Mouse (Mus musculus) hindbrain, embryonic 16.5 days (tissue): ENCODE data around the gene Zfp710. TPM values are rescaled to one million over a fixed set of nuclear protein-coding genes. Genes with fewer than 3 reads are reported as not detected.

Experiments
- ATAC-seq: fragments of 200-750 bp; cut with Nextera tagmentation; 2 replicates; pipeline ENCODE4 v1.8.0; 2017; ENCODE audit warnings: moderate TSS enrichment, moderate library complexity
- H3K27ac ChIP-seq: fragments of 300-500 bp; sonication (generic); 2 replicates; pipeline ENCODE4 v1.5.1; 2014; ENCODE audit warnings: low read depth, mild to moderate bottlenecking, control low read depth, low read length, moderate library complexity
- H3K27me3 ChIP-seq: fragments of 300-500 bp; sonication (generic); replicated peaks from 2 replicates; pipeline ENCODE4 v1.6.1; 2014; ENCODE audit warnings: low read length; ENCODE audit not compliant: control insufficient read depth, insufficient read depth
- H3K36me3 ChIP-seq: fragments of 300-500 bp; sonication (generic); 2 replicates; pipeline ENCODE4 v1.6.1; 2014; ENCODE audit warnings: mild to moderate bottlenecking, low read length, moderate library complexity, mixed read lengths; ENCODE audit not compliant: control insufficient read depth, insufficient read depth
- H3K4me1 ChIP-seq: fragments of 300-500 bp; sonication (generic); 2 replicates; pipeline ENCODE4 v1.6.1; 2014; ENCODE audit warnings: low read depth, low read length; ENCODE audit not compliant: control insufficient read depth, insufficient read depth
- H3K4me2 ChIP-seq: fragments of 300-500 bp; sonication (generic); 2 replicates; pipeline ENCODE4 v1.6.1; 2014; ENCODE audit warnings: mild to moderate bottlenecking, low read length, control low read depth, moderate library complexity
- H3K4me3 ChIP-seq: fragments of 300-500 bp; sonication (generic); 2 replicates; pipeline ENCODE4 v1.5.1; 2014; ENCODE audit warnings: mild to moderate bottlenecking, low read length, control low read depth, moderate library complexity
- H3K9ac ChIP-seq: fragments of 300-500 bp; sonication (generic); 2 replicates; pipeline ENCODE4 v1.6.1; 2014; ENCODE audit warnings: low read depth, mild to moderate bottlenecking, control low read depth, low read length, moderate library complexity
- H3K9me3 ChIP-seq: fragments of 300-500 bp; sonication (generic); 2 replicates; pipeline ENCODE4 v1.6.1; 2014; ENCODE audit warnings: mild to moderate bottlenecking, low read length, moderate library complexity; ENCODE audit not compliant: control insufficient read depth
- WGBS: fragments of 180-500 bp; shearing (Covaris S2); extraction: QIAGEN DNeasy Blood & Tissue Kit; methylation state at CpG from one replicate; pipeline ENCODE4 v1.1.7; 2014; 5-methylcytosine and 5-hydroxymethylcytosine counted together
- polyA plus RNA-seq: library from polyadenylated mRNA; unstranded; fragments of >200 nt; fragmentation: Nextera tagmentation; extraction: Ambion mirVana; gene quantifications from 2 replicates; pipeline ENCODE4 v1.2.1, GENCODE M21; 2015

Gene Zfp710
- polyA plus RNA-seq, 1 experiment from 2014 or later = 13.6 TPM

DNA sequence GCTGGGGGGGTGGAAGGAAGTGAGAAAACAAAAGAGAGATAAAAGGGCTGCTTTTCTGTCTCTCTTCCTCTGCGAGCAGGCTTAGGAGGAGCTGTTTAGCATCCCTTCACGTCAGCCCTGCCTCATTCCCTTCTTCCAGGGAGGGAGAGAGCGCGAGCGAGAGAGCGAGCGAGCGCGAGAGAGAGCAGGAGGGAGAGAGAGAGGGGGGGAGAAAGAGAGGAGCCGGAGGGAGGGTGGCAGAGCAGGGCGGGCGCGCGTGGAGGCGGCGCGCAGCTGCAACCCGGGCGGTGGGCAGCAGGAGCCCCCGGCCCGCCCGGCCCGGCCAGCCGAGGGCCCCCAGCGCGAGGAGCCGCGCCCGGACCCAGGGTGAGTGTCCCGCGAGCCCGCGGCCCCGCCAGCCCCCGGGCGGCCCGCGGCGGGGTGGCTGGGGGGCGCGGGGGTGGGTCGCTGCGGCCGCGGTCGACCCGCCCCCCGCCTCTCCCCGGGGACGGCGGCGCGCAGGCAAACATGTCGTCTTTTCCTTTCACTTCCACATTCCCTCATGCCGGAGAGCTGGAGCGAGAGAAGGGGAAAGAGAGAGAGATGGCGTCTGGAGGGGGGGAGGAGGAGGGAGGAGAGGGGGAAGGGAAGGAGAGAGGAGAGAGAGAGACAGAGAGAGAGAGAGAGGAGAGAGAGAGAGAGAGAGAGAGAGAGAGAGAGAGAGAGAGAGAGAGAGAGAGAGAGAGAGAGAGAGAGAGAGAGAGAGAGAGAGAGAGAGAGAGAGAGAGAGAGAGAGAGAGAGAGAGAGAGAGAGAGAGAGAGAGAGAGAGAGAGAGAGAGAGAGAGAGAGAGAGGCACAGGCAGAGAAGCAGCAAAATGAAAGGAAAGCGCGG is 1.7 kb downstream of the Zfp710 start:
- Histone ChIP-seq H3K27ac (peak overlapping the region; percentile 96), H3K9me3 (no peaks in the 10 kb centered on the region), H3K36me3 (no peaks in the 10 kb centered on the region), H3K4me3 (peak overlapping the region; percentile 82), H3K27me3 (no peaks in the 10 kb centered on the region), H3K4me2 (peak overlapping the region; percentile 74), H3K4me1 (peaks cover 22% of the 10 kb centered on the region), H3K9ac (peak overlapping the region; percentile 97)
- under 1% methylated on average over 40 of the region's 59 CpGs for WGBS
- ATAC-seq = peak; percentile 65

DNA sequence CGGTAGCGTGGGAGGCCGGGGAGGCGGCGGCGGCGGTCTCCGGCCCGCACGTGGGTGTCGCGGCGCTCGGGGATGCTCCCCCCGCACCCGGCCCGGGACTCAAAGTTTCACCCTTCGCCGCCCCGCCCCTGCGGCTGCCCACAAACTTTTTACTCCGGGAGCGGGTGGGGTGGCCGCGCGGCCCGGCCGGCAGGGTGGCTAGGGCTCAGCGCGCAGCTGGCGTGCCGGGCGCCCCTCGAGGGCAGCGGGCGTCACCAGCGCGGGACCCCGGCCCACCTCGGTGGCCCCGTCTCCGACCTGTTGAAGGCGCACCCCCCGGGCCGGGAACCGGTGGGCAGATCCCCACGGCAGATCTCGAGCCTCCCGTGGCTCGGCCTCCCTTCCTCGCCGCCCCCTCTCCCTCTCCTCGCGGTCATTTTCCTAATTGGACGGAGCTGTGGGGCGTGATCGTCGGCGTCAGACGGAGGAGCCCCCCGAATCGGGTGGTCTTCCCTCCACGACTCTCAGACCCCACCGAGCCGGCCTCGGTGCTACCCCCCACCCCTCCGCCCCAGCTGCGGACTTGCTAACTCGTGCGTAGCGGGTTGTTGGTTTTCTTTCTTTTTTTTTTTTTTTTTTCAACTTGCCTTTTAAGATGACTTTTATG is 2.5 kb downstream of the Zfp710 start:
- WGBS = under 1% methylated on average over 45 of the region's 71 CpGs
- H3K9ac ChIP-seq = peak overlapping the region; percentile 85
- H3K27ac ChIP-seq = peak overlapping the region; percentile 78
- peak overlapping the region; percentile 82 for H3K4me3 ChIP-seq
- peak overlapping the region; percentile 74 for H3K4me2 ChIP-seq
- no peaks in the 10 kb centered on the region for H3K27me3 ChIP-seq
- peak; percentile 14; the same call in 1 of the 2 replicates for ATAC-seq
- no peaks in the 10 kb centered on the region for H3K9me3 ChIP-seq
- no peaks in the 10 kb centered on the region for H3K36me3 ChIP-seq
- H3K4me1 ChIP-seq = peaks cover 22% of the 10 kb centered on the region

DNA sequence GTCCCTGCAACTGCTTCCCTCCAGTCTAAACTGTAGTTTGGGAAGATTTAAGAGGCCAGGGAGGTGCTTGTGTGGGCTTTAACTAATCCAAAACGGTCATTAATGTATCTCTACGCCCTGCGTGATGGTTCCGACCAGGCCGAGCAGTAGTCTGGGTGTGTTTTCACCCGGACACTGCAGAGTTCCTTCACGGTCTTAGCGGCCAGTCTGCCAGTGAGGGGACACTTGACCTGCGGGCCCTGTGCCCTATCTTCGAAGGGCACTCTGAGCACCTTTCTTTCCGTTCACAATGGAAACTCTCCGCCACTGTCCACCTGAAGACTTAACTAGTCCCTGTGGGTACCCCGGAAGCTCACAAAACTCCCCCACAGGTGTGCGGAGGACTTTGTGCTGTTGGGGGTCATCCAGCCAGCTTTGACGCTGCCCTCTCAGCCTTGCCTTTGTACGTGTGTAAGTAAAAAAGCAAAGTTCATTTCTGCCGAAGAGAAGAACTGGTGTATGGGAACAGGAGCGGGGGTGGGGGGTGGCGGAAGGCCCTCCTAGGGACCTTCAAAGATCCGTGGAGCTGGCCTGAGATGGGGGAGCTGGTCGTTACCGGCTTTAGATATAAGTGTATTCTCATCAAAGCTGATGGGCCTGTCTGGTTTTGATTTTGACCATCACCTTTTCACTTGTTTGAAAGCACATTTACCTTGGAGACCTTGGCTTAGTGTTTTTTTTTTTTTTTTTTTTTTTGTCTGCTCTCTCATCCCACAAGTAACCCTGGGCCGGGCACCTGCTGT is 3.2 kb downstream of the Zfp710 start:
- Histone ChIP-seq H3K27ac (peak overlapping the region; percentile 78; the same call in 1 of the 2 replicates), H3K9ac (peak overlapping the region; percentile 85), H3K4me1 (peaks cover 22% of the 10 kb centered on the region), H3K9me3 (no peaks in the 10 kb centered on the region), H3K4me3 (peak overlapping the region; percentile 82), H3K4me2 (peak overlapping the region; percentile 74), H3K36me3 (no peaks in the 10 kb centered on the region), H3K27me3 (no peaks in the 10 kb centered on the region)
- 4% methylated on average over 23 of the region's 23 CpGs for WGBS
- ATAC-seq = no peak

DNA sequence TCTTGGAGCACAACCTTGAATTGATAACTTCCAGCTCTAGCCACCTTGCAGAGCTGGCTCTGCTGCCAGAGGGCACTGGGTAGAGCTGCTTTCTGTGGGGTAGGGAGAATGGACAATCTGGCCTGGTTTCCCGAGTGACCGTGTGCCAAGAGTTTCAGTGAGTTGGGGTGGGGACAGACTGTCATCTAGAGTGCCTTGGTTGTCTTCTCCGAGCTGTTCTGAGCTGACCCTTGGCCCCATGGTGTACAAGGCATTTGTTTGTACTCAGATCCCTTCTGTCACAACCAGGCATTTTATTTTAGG is 3.8 kb downstream of the Zfp710 start:
- H3K4me3 ChIP-seq = peak overlapping the region; percentile 82; the same call in 1 of the 2 replicates
- H3K27ac ChIP-seq = no peak overlapping the region
- WGBS = 6% methylated on average over 3 of the region's 3 CpGs
- no peak for ATAC-seq
- no peaks in the 10 kb centered on the region for H3K36me3 ChIP-seq
- no peak overlapping the region for H3K9ac ChIP-seq
- H3K4me1 ChIP-seq = peaks cover 22% of the 10 kb centered on the region
- peak overlapping the region; percentile 74 for H3K4me2 ChIP-seq
- H3K9me3 ChIP-seq = no peaks in the 10 kb centered on the region
- no peaks in the 10 kb centered on the region for H3K27me3 ChIP-seq

DNA sequence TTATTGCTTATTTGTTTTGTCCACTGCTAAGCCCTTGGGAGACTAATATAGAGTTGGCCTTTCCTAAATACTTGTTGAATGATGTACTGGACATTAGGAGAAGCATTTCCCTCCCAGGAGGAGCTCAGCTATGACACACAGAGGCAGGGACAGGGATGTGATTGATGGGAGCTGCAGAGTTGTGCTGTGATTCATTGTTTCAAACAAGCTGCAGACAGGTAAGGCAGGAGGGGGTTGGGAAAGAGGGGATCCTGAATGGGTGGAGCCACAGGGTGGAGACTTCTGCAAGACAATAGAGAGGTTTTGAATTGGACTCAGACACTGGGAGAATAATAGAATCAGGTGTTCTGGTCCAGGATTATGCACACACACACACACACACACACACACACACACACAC is 5.4 kb downstream of the Zfp710 start:
- Histone ChIP-seq H3K4me1 (peaks cover 16% of the 10 kb centered on the region), H3K9ac (no peak overlapping the region), H3K27ac (no peak overlapping the region), H3K27me3 (no peaks in the 10 kb centered on the region), H3K9me3 (no peaks in the 10 kb centered on the region), H3K36me3 (no peaks in the 10 kb centered on the region), H3K4me3 (no peak overlapping the region), H3K4me2 (no peak overlapping the region)
- ATAC-seq = no peak

DNA sequence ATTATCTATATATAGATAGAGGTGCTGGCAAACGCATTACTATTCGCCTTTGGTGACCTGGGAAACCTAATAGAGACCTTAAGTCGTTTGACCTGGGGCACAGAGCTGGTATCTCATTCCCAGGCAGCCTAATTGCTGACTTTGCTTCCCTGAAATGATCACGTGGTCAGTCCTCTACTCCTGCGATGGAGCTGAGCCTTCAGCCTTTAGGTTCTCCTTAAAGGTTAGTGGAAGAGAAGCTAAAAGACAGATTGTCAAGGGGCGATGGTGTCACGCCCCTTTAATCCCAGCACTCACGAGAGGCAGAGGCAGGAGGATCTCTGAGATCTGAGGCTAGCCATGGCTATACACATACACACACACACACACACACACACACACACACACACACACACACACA is 5.9 kb downstream of the Zfp710 start:
- Histone ChIP-seq H3K9ac (no peak overlapping the region), H3K4me3 (no peak overlapping the region), H3K4me1 (peaks cover 15% of the 10 kb centered on the region), H3K36me3 (no peaks in the 10 kb centered on the region), H3K9me3 (no peaks in the 10 kb centered on the region), H3K4me2 (no peak overlapping the region), H3K27ac (no peak overlapping the region), H3K27me3 (no peaks in the 10 kb centered on the region)
- 92% methylated on average over 8 of the region's 8 CpGs for WGBS
- ATAC-seq = no peak

DNA sequence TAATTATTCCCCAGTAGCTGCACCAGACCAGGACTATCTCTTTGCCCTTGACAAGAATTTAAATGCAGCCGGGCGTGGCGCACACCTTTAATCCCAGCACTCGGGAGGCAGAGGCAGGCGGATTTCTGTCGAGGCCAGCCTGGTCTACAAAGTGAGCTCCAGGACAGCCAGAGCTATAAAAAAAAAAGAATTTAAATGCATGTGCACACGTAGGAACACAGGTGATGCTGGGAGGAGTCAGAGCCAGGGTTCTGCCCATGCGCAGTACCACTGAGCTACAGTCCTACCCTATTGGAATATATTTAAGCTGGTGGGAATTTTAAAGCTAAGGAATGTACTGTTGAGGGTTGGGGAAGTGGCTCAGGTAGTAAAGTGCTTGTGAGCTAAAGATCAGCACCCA is 6.4 kb downstream of the Zfp710 start:
- Histone ChIP-seq H3K4me3 (no peak overlapping the region), H3K9me3 (no peaks in the 10 kb centered on the region), H3K9ac (no peak overlapping the region), H3K4me1 (peaks cover 16% of the 10 kb centered on the region), H3K27me3 (no peaks in the 10 kb centered on the region), H3K36me3 (no peaks in the 10 kb centered on the region), H3K4me2 (no peak overlapping the region), H3K27ac (no peak overlapping the region)
- no peak for ATAC-seq
- WGBS = 94% methylated on average over 8 of the region's 8 CpGs

DNA sequence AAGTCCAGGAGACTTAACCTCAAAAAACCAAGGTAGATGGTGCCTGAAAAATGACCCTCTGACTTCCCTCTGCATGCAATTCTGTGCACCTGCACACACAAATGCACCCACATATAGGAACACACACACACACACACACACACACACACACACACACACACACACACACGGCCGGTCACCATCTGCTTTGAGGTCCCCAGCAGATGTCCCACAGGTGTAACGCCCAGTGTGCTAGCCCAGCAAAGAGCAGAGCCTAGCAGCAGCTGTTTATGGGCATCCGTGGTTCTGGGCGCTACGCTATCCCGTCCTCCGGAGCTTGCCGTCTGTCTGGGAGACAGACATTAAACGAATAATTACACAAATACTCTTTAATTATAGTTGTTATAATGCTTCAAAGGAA is 6.9 kb downstream of the Zfp710 start:
- 41% methylated on average over 10 of the region's 10 CpGs for WGBS
- Histone ChIP-seq H3K27ac (no peak overlapping the region), H3K36me3 (no peaks in the 10 kb centered on the region), H3K4me3 (no peak overlapping the region), H3K4me1 (peaks cover 16% of the 10 kb centered on the region), H3K4me2 (no peak overlapping the region), H3K9me3 (no peaks in the 10 kb centered on the region), H3K9ac (no peak overlapping the region), H3K27me3 (no peaks in the 10 kb centered on the region)
- ATAC-seq = no peak
